Mouse (Mus musculus) adrenal gland, postnatal 25 days (tissue): ENCODE results near the gene Wdr6. TPM values are rescaled to one million over a fixed set of nuclear protein-coding genes. Genes with fewer than 3 reads are reported as not detected.

Experiments
- DNase-seq: peaks from one replicate; pipeline ENCODE4 v3.0.0; 2021; ENCODE audit warnings: mixed read lengths
- microRNA-seq, 2 experiments: library from miRNA; unstranded; fragments of <30 nt; microRNA quantifications; one replicate each; pipeline ENCODE4 v1.2.0; 2021
- total RNA-seq: library from RNA; stranded (reverse); gene quantifications from 2 replicates; pipeline ENCODE4 v1.2.3, GENCODE M21; 2021

The Wdr6 gene
- total RNA-seq, 1 experiment from 2014 or later: 141 TPM

DNA sequence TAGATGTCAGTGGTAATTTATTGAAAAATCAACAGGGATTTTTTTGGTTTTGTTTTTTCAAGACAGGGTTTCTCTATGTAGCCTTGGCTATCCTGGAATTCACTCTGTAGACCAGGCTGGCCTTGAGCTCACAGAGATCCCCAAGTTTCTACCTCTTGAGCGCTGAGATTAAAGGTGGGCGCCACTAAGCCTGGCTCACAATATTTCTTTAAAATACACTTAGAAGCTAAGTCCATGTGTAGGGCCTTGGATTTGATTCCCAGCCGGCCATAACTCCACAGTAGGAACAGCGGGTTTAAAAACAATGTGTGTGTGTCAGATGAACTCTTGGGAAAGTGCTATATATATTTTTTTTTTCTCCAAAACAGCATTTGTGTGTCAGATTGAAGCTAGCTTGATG, 55.2 kb downstream of the Wdr6 start:
- no peak for DNase-seq

Small RNAs within 50 kb of the gene (microRNA-seq; reads per million reads assigned to microRNA genes)
- gene Gm24083: 0 reads per million in 2 experiments
- gene Mir191: 0 reads per million in 2 experiments
- gene Mir425: 1,722 to 1,793 reads per million in 2 experiments

Other genes with a start within 250 kb of the Wdr6 start
- gene Gpx1, start 239.8 kb downstream of the Wdr6 start, total RNA-seq: 711 and 722 TPM in 2 replicates
- 113 and 114 TPM in 2 replicates for gene Usp4, start 230.9 kb downstream of the Wdr6 start, total RNA-seq
- 1.5 and 1.7 TPM in 2 replicates for gene 1700102P08Rik, start 185.9 kb downstream of the Wdr6 start, total RNA-seq
- not detected in 2 replicates for gene Ccdc36, start 150.3 kb downstream of the Wdr6 start, total RNA-seq
- gene BC048562, start 142.3 kb downstream of the Wdr6 start, total RNA-seq: not detected in 2 replicates
- gene Ccdc71, start 118.2 kb downstream of the Wdr6 start, total RNA-seq: 36.9 and 51.4 TPM in 2 replicates
- gene Klhdc8b, start 117.2 kb downstream of the Wdr6 start, total RNA-seq: 33.2 and 38.8 TPM in 2 replicates
- 114 and 134 TPM in 2 replicates for gene Lamb2, start 99.0 kb downstream of the Wdr6 start, total RNA-seq
- gene Usp19, start 88.1 kb downstream of the Wdr6 start, total RNA-seq: 292 and 314 TPM in 2 replicates
- 221 and 259 TPM in 2 replicates for gene Qars, start 71.0 kb downstream of the Wdr6 start, total RNA-seq
- 126 and 144 TPM in 2 replicates for gene Qrich1, start 61.9 kb downstream of the Wdr6 start, total RNA-seq
- gene Impdh2, start 18.5 kb downstream of the Wdr6 start, total RNA-seq: 66.3 and 95.0 TPM in 2 replicates
- 59.8 and 65.9 TPM in 2 replicates for gene Ndufaf3, start 11.3 kb downstream of the Wdr6 start, total RNA-seq
- gene Dalrd3, start 8.9 kb downstream of the Wdr6 start, total RNA-seq: 79.2 and 85.4 TPM in 2 replicates
- gene P4htm, start 18.9 kb upstream of the Wdr6 start, total RNA-seq: 8.7 and 10.5 TPM in 2 replicates
- 48.9 and 73.9 TPM in 2 replicates for gene Arih2, start 70.6 kb upstream of the Wdr6 start, total RNA-seq
- gene Slc25a20, start 83.3 kb upstream of the Wdr6 start, total RNA-seq: 91.1 and 112 TPM in 2 replicates
- gene Prkar2a, start 110.6 kb upstream of the Wdr6 start, total RNA-seq: 29.3 and 30.7 TPM in 2 replicates
- gene Ip6k2, start 205.1 kb upstream of the Wdr6 start, total RNA-seq: 79.3 and 92.7 TPM in 2 replicates
- gene Nckipsd, start 229.6 kb upstream of the Wdr6 start, total RNA-seq: 7.3 and 10.6 TPM in 2 replicates
- 4.2 and 5.5 TPM in 2 replicates for gene Celsr3, start 247.6 kb upstream of the Wdr6 start, total RNA-seq